Mouse (Mus musculus): ENCODE data around the gene Sox10. TPM values are rescaled to one million over a fixed set of nuclear protein-coding genes. Genes with fewer than 3 reads are reported as not detected.

Gene Sox10
- polyA plus RNA-seq, 2 experiments from 2014 or later = not detected

- no peak for ATAC-seq
These were observed 12.3 kb downstream of the Sox10 start for GRCm38 (mm10) chr15:79152709-79153108.

- ATAC-seq = no peak
These were observed 13.2 kb downstream of the Sox10 start for GRCm38 (mm10) chr15:79151881-79152280.

GRCm38 (mm10) chr15:79148533-79148932 is 16.5 kb downstream of the Sox10 start:
- ATAC-seq = no peak

GRCm38 (mm10) chr15:79145522-79145921 is 19.5 kb downstream of the Sox10 start:
- ATAC-seq = no peak

- no peak for ATAC-seq
These were observed 21.0 kb downstream of the Sox10 start for GRCm38 (mm10) chr15:79144021-79144420.

- ATAC-seq = no peak
These were observed 21.7 kb downstream of the Sox10 start for GRCm38 (mm10) chr15:79143316-79143715.

GRCm38 (mm10) chr15:79141566-79141917 is 23.5 kb downstream of the Sox10 start:
- ATAC-seq = no peak

- ATAC-seq = peak; percentile 74
These were observed 24.0 kb downstream of the Sox10 start, which contains the start of the genes Polr2f and 1700088E04Rik for GRCm38 (mm10) chr15:79140866-79141565. Gene Polr2f (plus strand): TSS chr15:79141009. Gene 1700088E04Rik (minus strand): TSS chr15:79141253.

GRCm38 (mm10) chr15:79139640-79140039 is 25.4 kb downstream of the Sox10 start:
- ATAC-seq = no peak

GRCm38 (mm10) chr15:79135783-79136575 is 29.1 kb downstream of the Sox10 start:
- no peak for ATAC-seq

- no peak for ATAC-seq
These were observed 29.7 kb downstream of the Sox10 start for GRCm38 (mm10) chr15:79135332-79135731.

GRCm38 (mm10) chr15:79134496-79135270 is 30.4 kb downstream of the Sox10 start:
- no peak for ATAC-seq

GRCm38 (mm10) chr15:79133191-79133661 is 31.8 kb downstream of the Sox10 start:
- ATAC-seq = no peak

GRCm38 (mm10) chr15:79131442-79131841 is 33.6 kb downstream of the Sox10 start:
- ATAC-seq = no peak

GRCm38 (mm10) chr15:79130782-79131181 is 34.3 kb downstream of the Sox10 start:
- ATAC-seq = no peak

GRCm38 (mm10) chr15:79129311-79129710 is 35.7 kb downstream of the Sox10 start:
- no peak for ATAC-seq

GRCm38 (mm10) chr15:79128208-79128607 is 36.8 kb downstream of the Sox10 start:
- ATAC-seq = no peak

GRCm38 (mm10) chr15:79127101-79127500 is 37.9 kb downstream of the Sox10 start:
- no peak for ATAC-seq

GRCm38 (mm10) chr15:79126217-79126932 is 38.7 kb downstream of the Sox10 start:
- no peak for ATAC-seq

- ATAC-seq = no peak
These were observed 40.6 kb downstream of the Sox10 start for GRCm38 (mm10) chr15:79124331-79124875.

GRCm38 (mm10) chr15:79123751-79124150 is 41.3 kb downstream of the Sox10 start:
- ATAC-seq = no peak

- no peak for ATAC-seq
These were observed 42.5 kb downstream of the Sox10 start for GRCm38 (mm10) chr15:79122546-79122945.

All from activated CD4-positive, CD25-positive, alpha-beta regulatory T cell, adult 4 months (primary cell).